Mouse (Mus musculus) lung, adult 2 months (tissue): ENCODE results near the gene Zbtb42.

Experiments
- CTCF ChIP-seq: fragments of 200-500 bp; IDR thresholded peaks from 2 replicates; pipeline ENCODE4 v1.5.1; 2011; ENCODE audit warnings: mild to moderate bottlenecking, low read length, control low read depth; ENCODE audit not compliant: insufficient read depth
- POLR2A ChIP-seq: fragments of 200-500 bp; IDR thresholded peaks from 2 replicates; pipeline ENCODE4 v1.6.1; 2011; ENCODE audit warnings: low read depth, mild to moderate bottlenecking, control low read depth, low read length, borderline replicate concordance; ENCODE audit errors: extremely low read depth

- TF ChIP-seq POLR2A (no peak), CTCF (no peak)
These were observed 21.9 kb downstream of the Zbtb42 start for GRCm38 (mm10) chr12:112700522-112700921.
